Mouse (Mus musculus) stomach, embryonic 15.5 days (tissue): ENCODE measurements around the gene Drd4. TPM values are rescaled to one million over a fixed set of nuclear protein-coding genes. Genes with fewer than 3 reads are reported as not detected.

Source experiments
- ATAC-seq: fragments of 200-750 bp; cut with Nextera tagmentation; 2 replicates; pipeline ENCODE4 v1.8.0; 2017; ENCODE audit warnings: low read depth, moderate number of reproducible peaks, moderate TSS enrichment; ENCODE audit not compliant: insufficient read depth, low FRiP score
- H3K27ac ChIP-seq: fragments of 300-500 bp; sonication (generic); 2 replicates; pipeline ENCODE4 v1.5.1; 2015; ENCODE audit warnings: mild to moderate bottlenecking, inconsistent platforms
- H3K27me3 ChIP-seq: fragments of 300-500 bp; sonication (generic); replicated peaks from 2 replicates; pipeline ENCODE4 v1.6.1; 2015; ENCODE audit warnings: inconsistent platforms
- H3K36me3 ChIP-seq: fragments of 300-500 bp; sonication (generic); 2 replicates; pipeline ENCODE4 v1.6.1; 2015; ENCODE audit warnings: inconsistent platforms
- H3K4me1 ChIP-seq: fragments of 300-500 bp; sonication (generic); 2 replicates; pipeline ENCODE4 v1.6.1; 2015; ENCODE audit warnings: inconsistent platforms
- H3K4me2 ChIP-seq: fragments of 300-500 bp; sonication (generic); 2 replicates; pipeline ENCODE4 v1.6.1; 2015; ENCODE audit warnings: mild to moderate bottlenecking, inconsistent platforms
- H3K4me3 ChIP-seq: fragments of 300-500 bp; sonication (generic); replicated peaks from 2 replicates; pipeline ENCODE4 v1.5.1; 2015; ENCODE audit warnings: inconsistent platforms
- H3K9ac ChIP-seq: fragments of 300-500 bp; sonication (generic); 2 replicates; pipeline ENCODE4 v1.6.1; 2015; ENCODE audit warnings: inconsistent platforms
- H3K9me3 ChIP-seq: fragments of 300-500 bp; sonication (generic); 2 replicates; pipeline ENCODE4 v1.6.1; 2016; ENCODE audit warnings: inconsistent platforms
- WGBS: fragments of 180-500 bp; shearing (Covaris S2); methylation state at CpG from one replicate; pipeline ENCODE4 v1.1.7; 2015; 5-methylcytosine and 5-hydroxymethylcytosine counted together
- polyA plus RNA-seq: library from polyadenylated mRNA; unstranded; fragments of >200 nt; fragmentation: Nextera tagmentation; extraction: Ambion mirVana; gene quantifications from 2 replicates; pipeline ENCODE4 v1.2.1, GENCODE M21; 2015

Gene Drd4
- polyA plus RNA-seq, 1 experiment from 2014 or later, result 0.19 TPM

GRCm38 (mm10) chr7:141326546-141327446 lies 35.0 kb downstream of the Drd4 start:
- Histone ChIP-seq H3K27me3 (no peaks in the 10 kb centered on the region), H3K9me3 (no peaks in the 10 kb centered on the region), H3K4me3 (peak overlapping the region; percentile 68), H3K36me3 (peaks cover 17% of the 10 kb centered on the region), H3K9ac (peak overlapping the region; percentile 96), H3K4me2 (peak overlapping the region; percentile 99), H3K27ac (peak overlapping the region; percentile 99), H3K4me1 (peaks cover 22% of the 10 kb centered on the region)
- whole genome bisulfite sequencing, result 4% methylated on average over 35 of the region's 35 CpGs
- ATAC-seq, result no peak

- H3K9ac ChIP-seq, result peak within 1 kb of the TSS; percentile 96
- H3K9me3 ChIP-seq, result no peaks in the 10 kb centered on the region
- H3K4me3 ChIP-seq, result peak within 1 kb of the TSS; percentile 68
- peaks cover 8% of the 10 kb centered on the region for H3K36me3 ChIP-seq
- peak within 1 kb of the TSS; percentile 99 for H3K27ac ChIP-seq
- peak; percentile 96 for ATAC-seq
- peak within 1 kb of the TSS; percentile 99 for H3K4me2 ChIP-seq
- H3K27me3 ChIP-seq, result no peaks in the 10 kb centered on the region
- under 1% methylated on average over 103 of the region's 105 CpGs for WGBS
- peaks cover 22% of the 10 kb centered on the region for H3K4me1 ChIP-seq
Measured at GRCm38 (mm10) chr7:141327469-141328372, 35.9 kb downstream of the Drd4 start, which contains the start of the genes Deaf1 and Tmem80. Gene Deaf1 (minus strand): TSS chr7:141327690. Gene Tmem80 (plus strand): TSS chr7:141327739.

- H3K9ac ChIP-seq, result peak overlapping the region; percentile 53; the same call in 1 of the 2 replicates
- peak overlapping the region; percentile 68 for H3K4me3 ChIP-seq
- H3K27me3 ChIP-seq, result no peaks in the 10 kb centered on the region
- 12% methylated on average over 24 of the region's 24 CpGs for WGBS
- peaks cover 5% of the 10 kb centered on the region; the same call in 1 of the 2 replicates for H3K36me3 ChIP-seq
- ATAC-seq, result peak; percentile 5
- H3K9me3 ChIP-seq, result no peaks in the 10 kb centered on the region
- H3K4me2 ChIP-seq, result peak overlapping the region; percentile 99
- H3K27ac ChIP-seq, result peak overlapping the region; percentile 99
- H3K4me1 ChIP-seq, result peaks cover 22% of the 10 kb centered on the region
Measured at GRCm38 (mm10) chr7:141328373-141328990, 36.7 kb downstream of the Drd4 start.

- H3K27me3 ChIP-seq, result no peaks in the 10 kb centered on the region
- ATAC-seq, result no peak
- peaks cover 13% of the 10 kb centered on the region for H3K4me1 ChIP-seq
- H3K27ac ChIP-seq, result no peak overlapping the region
- no peak overlapping the region for H3K4me2 ChIP-seq
- H3K4me3 ChIP-seq, result no peak overlapping the region
- H3K36me3 ChIP-seq, result peaks cover 16% of the 10 kb centered on the region
- H3K9me3 ChIP-seq, result no peaks in the 10 kb centered on the region
- H3K9ac ChIP-seq, result no peak overlapping the region
Measured at GRCm38 (mm10) chr7:141330706-141331105, 38.9 kb downstream of the Drd4 start.

- peaks cover under 1% of the 10 kb centered on the region; the same call in 1 of the 2 replicates for H3K4me1 ChIP-seq
- peaks cover 16% of the 10 kb centered on the region for H3K36me3 ChIP-seq
- H3K9ac ChIP-seq, result no peak overlapping the region
- no peak overlapping the region for H3K4me2 ChIP-seq
- no peaks in the 10 kb centered on the region for H3K9me3 ChIP-seq
- H3K27ac ChIP-seq, result no peak overlapping the region
- WGBS, result 70% methylated on average over 6 of the region's 6 CpGs
- H3K4me3 ChIP-seq, result no peak overlapping the region
- no peaks in the 10 kb centered on the region for H3K27me3 ChIP-seq
- ATAC-seq, result no peak
Measured at GRCm38 (mm10) chr7:141331990-141332389, 40.2 kb downstream of the Drd4 start.

- H3K4me2 ChIP-seq, result no peak overlapping the region
- H3K36me3 ChIP-seq, result peaks cover 16% of the 10 kb centered on the region
- peaks cover 17% of the 10 kb centered on the region for H3K4me1 ChIP-seq
- no peaks in the 10 kb centered on the region for H3K9me3 ChIP-seq
- ATAC-seq, result no peak
- H3K27ac ChIP-seq, result no peak overlapping the region
- no peak overlapping the region for H3K4me3 ChIP-seq
- WGBS, result 76% methylated on average over 2 of the region's 2 CpGs
- H3K9ac ChIP-seq, result no peak overlapping the region
- H3K27me3 ChIP-seq, result no peaks in the 10 kb centered on the region; the same call in 1 of the 2 replicates
Measured at GRCm38 (mm10) chr7:141335044-141335579, 43.3 kb downstream of the Drd4 start.

GRCm38 (mm10) chr7:141335682-141336081 lies 43.9 kb downstream of the Drd4 start:
- ATAC-seq, result no peak
- H3K36me3 ChIP-seq, result peaks cover 16% of the 10 kb centered on the region
- H3K27ac ChIP-seq, result no peak overlapping the region
- H3K4me1 ChIP-seq, result peaks cover 20% of the 10 kb centered on the region
- H3K9me3 ChIP-seq, result no peaks in the 10 kb centered on the region
- H3K4me2 ChIP-seq, result no peak overlapping the region
- 94% methylated on average over 4 of the region's 4 CpGs for WGBS
- H3K4me3 ChIP-seq, result no peak overlapping the region
- no peak overlapping the region for H3K9ac ChIP-seq
- no peaks in the 10 kb centered on the region; the same call in 1 of the 2 replicates for H3K27me3 ChIP-seq

- no peaks in the 10 kb centered on the region; the same call in 1 of the 2 replicates for H3K27me3 ChIP-seq
- no peak for ATAC-seq
- no peak overlapping the region for H3K4me3 ChIP-seq
- WGBS, result 71% methylated on average over 3 of the region's 3 CpGs
- H3K4me2 ChIP-seq, result no peak overlapping the region
- no peak overlapping the region for H3K27ac ChIP-seq
- peaks cover 20% of the 10 kb centered on the region for H3K4me1 ChIP-seq
- no peak overlapping the region for H3K9ac ChIP-seq
- peaks cover 16% of the 10 kb centered on the region for H3K36me3 ChIP-seq
- no peaks in the 10 kb centered on the region for H3K9me3 ChIP-seq
Measured at GRCm38 (mm10) chr7:141336296-141336695, 44.5 kb downstream of the Drd4 start.

GRCm38 (mm10) chr7:141337716-141338416 lies 46.1 kb downstream of the Drd4 start:
- H3K9ac ChIP-seq, result no peak overlapping the region
- 59% methylated on average over 3 of the region's 3 CpGs for WGBS
- H3K27ac ChIP-seq, result peak overlapping the region; percentile 78

GRCm38 (mm10) chr7:141338576-141339131 lies 46.8 kb downstream of the Drd4 start, which contains the start of gene Eps8l2:
Gene Eps8l2 (plus strand): TSS chr7:141338880.
- ATAC-seq, result peak; percentile 80
- peak within 1 kb of the TSS; percentile 41 for H3K4me3 ChIP-seq
- H3K4me2 ChIP-seq, result peak within 1 kb of the TSS; percentile 56
- no peaks in the 10 kb centered on the region; the same call in 1 of the 2 replicates for H3K27me3 ChIP-seq
- 6% methylated on average over 22 of the region's 23 CpGs for WGBS
- H3K27ac ChIP-seq, result peak within 1 kb of the TSS; percentile 78
- H3K9ac ChIP-seq, result peak within 1 kb of the TSS; percentile 22; the same call in 1 of the 2 replicates
- H3K4me1 ChIP-seq, result peaks cover 20% of the 10 kb centered on the region
- peaks cover 11% of the 10 kb centered on the region for H3K36me3 ChIP-seq
- no peaks in the 10 kb centered on the region for H3K9me3 ChIP-seq

More at GRCm38 (mm10) chr7:141337716-141338416, 46.1 kb downstream of the Drd4 start:
- H3K9me3 ChIP-seq, result no peaks in the 10 kb centered on the region
- no peaks in the 10 kb centered on the region; the same call in 1 of the 2 replicates for H3K27me3 ChIP-seq
- no peak for ATAC-seq
- peaks cover 20% of the 10 kb centered on the region for H3K4me1 ChIP-seq
- H3K4me2 ChIP-seq, result peak overlapping the region; percentile 56
- no peak overlapping the region for H3K4me3 ChIP-seq
- H3K36me3 ChIP-seq, result peaks cover 16% of the 10 kb centered on the region
